Mouse (Mus musculus) naive thymus-derived CD4-positive, alpha-beta T cell, adult 5 months (primary cell): Measurements from ENCODE around the gene Ccn6. TPM values are rescaled to one million over a fixed set of nuclear protein-coding genes. Genes with fewer than 3 reads are reported as not detected.

ENCODE experiments used
- polyA plus RNA-seq: library from polyadenylated mRNA; unstranded; fragments of 100-300 nt; shearing (Covaris generic); gene quantifications from one replicate; pipeline ENCODE4 v1.2.1, GENCODE M21; 2017

Ccn6 gene
- polyA plus RNA-seq, result not detected

DNA sequence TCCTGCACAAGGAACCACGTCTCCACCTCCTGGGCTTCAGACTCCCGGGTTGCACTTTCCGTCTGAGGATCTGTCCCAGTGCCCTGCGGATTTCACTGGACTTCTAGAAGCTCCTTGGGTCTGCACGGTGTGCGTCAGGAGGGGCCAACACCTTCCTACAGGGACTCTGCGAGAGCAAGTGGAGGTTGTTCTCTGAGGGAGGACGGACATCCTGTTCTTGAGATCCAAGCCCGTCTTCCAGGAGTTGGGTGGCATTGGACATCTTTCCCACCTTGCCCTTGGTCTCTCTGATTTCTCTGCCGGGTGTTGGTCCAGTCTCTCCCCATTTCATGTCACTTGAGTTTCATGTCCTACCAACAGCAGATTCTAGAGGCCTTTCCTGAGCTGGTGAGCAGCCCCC, at the start of gene Ccn6:
TSS of gene Ccn6 (minus strand) at position 101 of the 400 bp plus-strand sequence.

DNA sequence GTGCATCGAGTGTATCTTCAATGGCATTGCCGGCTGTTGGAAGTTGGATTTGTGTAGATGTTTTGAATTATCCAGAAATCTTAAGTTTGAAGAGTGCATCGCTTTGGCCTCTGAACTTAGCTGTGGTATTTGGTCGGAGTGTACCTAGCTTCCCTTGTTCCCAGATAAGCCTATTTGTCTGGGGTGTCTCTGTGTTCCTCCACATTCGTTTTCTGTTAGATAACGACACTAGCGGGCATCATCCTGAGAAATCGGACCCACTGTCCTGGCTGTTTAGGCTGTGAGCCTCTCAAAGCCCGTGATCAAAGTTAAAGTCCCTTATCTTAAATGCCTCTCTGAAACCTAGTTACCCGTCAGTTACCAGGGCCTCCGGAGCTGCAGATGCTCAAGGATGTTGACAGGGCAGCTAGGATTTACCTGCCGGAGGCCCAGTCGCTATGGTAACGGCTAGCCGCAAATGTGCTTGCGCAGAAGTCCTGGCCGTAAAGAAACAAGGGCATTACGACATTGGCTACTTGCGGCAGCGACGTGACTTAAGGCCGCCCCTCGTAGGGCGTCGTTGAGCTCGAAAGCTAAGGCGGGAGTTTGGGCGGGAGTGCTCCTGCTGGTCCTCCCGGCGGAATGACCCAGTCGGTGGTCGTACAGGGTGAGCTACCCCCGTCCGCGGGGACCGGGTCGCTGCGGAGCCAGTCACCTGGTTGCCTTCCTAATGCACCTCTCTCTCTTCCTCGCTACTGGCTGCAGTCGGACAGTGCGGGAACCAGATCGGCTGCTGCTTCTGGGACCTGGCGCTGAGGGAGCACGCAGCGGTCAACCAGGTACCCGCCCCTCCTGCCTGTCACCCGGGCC, 29.9 kb downstream of the Ccn6 start, which contains the start of the genes Fam229b and Tube1:
TSS of gene Fam229b (minus strand) at position 453 of the 849 bp plus-strand sequence.
TSS of gene Tube1 (plus strand) at position 515 of the 849 bp plus-strand sequence.

Other genes starting within 250 kb of the Ccn6 start
- gene Lama4, start 198.3 kb downstream of the Ccn6 start, polyA plus RNA-seq, result 0.11 TPM
- 0.16 TPM for gene Fam229b, start 29.9 kb downstream of the Ccn6 start, polyA plus RNA-seq
- gene Tube1, start 29.8 kb downstream of the Ccn6 start, polyA plus RNA-seq, result 4.0 TPM
- gene Fyn, start 205.1 kb upstream of the Ccn6 start, polyA plus RNA-seq, result 383 TPM